Mouse (Mus musculus) intestine, embryonic 16.5 days (tissue): ENCODE measurements around the gene Ptprcap. TPM values are rescaled to one million over a fixed set of nuclear protein-coding genes. Genes with fewer than 3 reads are reported as not detected.

Experiments used
- ATAC-seq: fragments of 200-750 bp; cut with Nextera tagmentation; 2 replicates; pipeline ENCODE4 v1.8.0; 2017; ENCODE audit warnings: moderate TSS enrichment, moderate library complexity
- H3K27ac ChIP-seq: fragments of 300-500 bp; sonication (generic); 2 replicates; pipeline ENCODE4 v1.5.1; 2014; ENCODE audit warnings: mild to moderate bottlenecking, low read length
- H3K27me3 ChIP-seq: fragments of 300-500 bp; sonication (generic); replicated peaks from 2 replicates; pipeline ENCODE4 v1.6.1; 2014; ENCODE audit warnings: low read length, control low read depth, mixed read lengths; ENCODE audit not compliant: control insufficient read depth, insufficient read depth
- H3K36me3 ChIP-seq: fragments of 300-500 bp; sonication (generic); 2 replicates; pipeline ENCODE4 v1.6.1; 2014; ENCODE audit warnings: low read length, control low read depth; ENCODE audit not compliant: control insufficient read depth, insufficient read depth
- H3K4me1 ChIP-seq: fragments of 300-500 bp; sonication (generic); 2 replicates; pipeline ENCODE4 v1.6.1; 2014; ENCODE audit warnings: low read length, control low read depth, mixed read lengths; ENCODE audit not compliant: control insufficient read depth, insufficient read depth
- H3K4me2 ChIP-seq: fragments of 300-500 bp; sonication (generic); 2 replicates; pipeline ENCODE4 v1.6.1; 2014; ENCODE audit warnings: low read depth, low read length, control low read depth
- H3K4me3 ChIP-seq: fragments of 300-500 bp; sonication (generic); 2 replicates; pipeline ENCODE4 v1.5.1; 2014; ENCODE audit warnings: mild to moderate bottlenecking, low read length
- H3K9ac ChIP-seq: fragments of 300-500 bp; sonication (generic); 2 replicates; pipeline ENCODE4 v1.6.1; 2014; ENCODE audit warnings: low read depth, low read length
- H3K9me3 ChIP-seq: fragments of 300-500 bp; sonication (generic); 2 replicates; pipeline ENCODE4 v1.6.1; 2016; ENCODE audit warnings: low read length, control low read depth; ENCODE audit not compliant: control insufficient read depth
- WGBS: fragments of 180-500 bp; shearing (Covaris S2); extraction: QIAGEN DNeasy Blood & Tissue Kit; methylation state at CpG from one replicate; pipeline ENCODE4 v1.1.7; 2014; 5-methylcytosine and 5-hydroxymethylcytosine counted together
- polyA plus RNA-seq: library from polyadenylated mRNA; unstranded; fragments of >200 nt; fragmentation: Nextera tagmentation; extraction: Ambion mirVana; gene quantifications from 2 replicates; pipeline ENCODE4 v1.2.1, GENCODE M21; 2015

The Ptprcap gene
- polyA plus RNA-seq, 1 experiment from 2014 or later: 5.8 TPM

GRCm38 (mm10) chr19:4156771-4157170 is 3.4 kb downstream of the Ptprcap start:
- WGBS: 86% methylated on average over 12 of the region's 12 CpGs
- ATAC-seq: no peak
- Histone ChIP-seq H3K36me3 (peaks cover 25% of the 10 kb centered on the region), H3K9me3 (no peaks in the 10 kb centered on the region), H3K27ac (no peak overlapping the region), H3K4me1 (no peaks in the 10 kb centered on the region), H3K27me3 (no peaks in the 10 kb centered on the region), H3K4me2 (no peak overlapping the region), H3K4me3 (no peak overlapping the region), H3K9ac (no peak overlapping the region)

GRCm38 (mm10) chr19:4159049-4159448 is 5.6 kb downstream of the Ptprcap start:
- no peak for ATAC-seq
- Histone ChIP-seq H3K9ac (no peak overlapping the region), H3K4me3 (no peak overlapping the region), H3K27me3 (no peaks in the 10 kb centered on the region), H3K27ac (no peak overlapping the region), H3K4me1 (peaks cover 9% of the 10 kb centered on the region), H3K36me3 (peaks cover 19% of the 10 kb centered on the region), H3K4me2 (no peak overlapping the region), H3K9me3 (no peaks in the 10 kb centered on the region)
- WGBS: 97% methylated on average over 8 of the region's 8 CpGs

- 7% methylated on average over 42 of the region's 42 CpGs for WGBS
- peak; percentile 84 for ATAC-seq
- H3K4me3 ChIP-seq: peak within 1 kb of the TSS; percentile 76
- H3K36me3 ChIP-seq: peaks cover 7% of the 10 kb centered on the region; the same call in 1 of the 2 replicates
- no peaks in the 10 kb centered on the region for H3K9me3 ChIP-seq
- peak within 1 kb of the TSS; percentile 34 for H3K27ac ChIP-seq
- peak within 1 kb of the TSS; percentile 85 for H3K9ac ChIP-seq
- no peaks in the 10 kb centered on the region for H3K27me3 ChIP-seq
- H3K4me1 ChIP-seq: peaks cover 12% of the 10 kb centered on the region
- H3K4me2 ChIP-seq: peak within 1 kb of the TSS; percentile 95
These were observed 9.5 kb downstream of the Ptprcap start, which contains the start of gene Rps6kb2 for GRCm38 (mm10) chr19:4162646-4163542. Rps6kb2 (minus strand) TSS chr19:4163354.

- H3K9ac ChIP-seq: peak overlapping the region; percentile 85
These were observed 10.1 kb downstream of the Ptprcap start for GRCm38 (mm10) chr19:4163543-4163887.

GRCm38 (mm10) chr19:4164100-4164499 is 10.7 kb downstream of the Ptprcap start:
- Histone ChIP-seq H3K4me3 (no peak overlapping the region), H3K9me3 (no peaks in the 10 kb centered on the region), H3K27ac (no peak overlapping the region), H3K36me3 (peaks cover 6% of the 10 kb centered on the region; the same call in 1 of the 2 replicates), H3K27me3 (no peaks in the 10 kb centered on the region), H3K9ac (0 out of 2 replicates have a peak overlapping the region, but pooled peaks have one; percentile 8), H3K4me1 (peaks cover 12% of the 10 kb centered on the region), H3K4me2 (no peak overlapping the region)
- 71% methylated on average over 3 of the region's 3 CpGs for WGBS
- ATAC-seq: no peak

More at GRCm38 (mm10) chr19:4163543-4163887, 10.1 kb downstream of the Ptprcap start:
- H3K4me3 ChIP-seq: peak overlapping the region; percentile 76
- peak; percentile 35; the same call in 1 of the 2 replicates for ATAC-seq
- H3K4me2 ChIP-seq: peak overlapping the region; percentile 49
- peaks cover 7% of the 10 kb centered on the region; the same call in 1 of the 2 replicates for H3K36me3 ChIP-seq
- peaks cover 12% of the 10 kb centered on the region for H3K4me1 ChIP-seq
- H3K27me3 ChIP-seq: no peaks in the 10 kb centered on the region
- WGBS: 31% methylated on average over 4 of the region's 4 CpGs
- peak overlapping the region; percentile 34 for H3K27ac ChIP-seq
- H3K9me3 ChIP-seq: no peaks in the 10 kb centered on the region

- no peak overlapping the region for H3K27ac ChIP-seq
These were observed 11.3 kb downstream of the Ptprcap start for GRCm38 (mm10) chr19:4164721-4165120.

GRCm38 (mm10) chr19:4166678-4167476 is 13.5 kb downstream of the Ptprcap start:
- no peak overlapping the region for H3K9ac ChIP-seq
- no peak for ATAC-seq
- H3K4me2 ChIP-seq: no peak overlapping the region
- H3K4me3 ChIP-seq: no peak overlapping the region
- H3K36me3 ChIP-seq: no peaks in the 10 kb centered on the region
- no peak overlapping the region for H3K27ac ChIP-seq
- no peaks in the 10 kb centered on the region for H3K27me3 ChIP-seq
- WGBS: 78% methylated on average over 9 of the region's 9 CpGs
- H3K9me3 ChIP-seq: no peaks in the 10 kb centered on the region
- H3K4me1 ChIP-seq: peaks cover 21% of the 10 kb centered on the region

More at GRCm38 (mm10) chr19:4164721-4165120, 11.3 kb downstream of the Ptprcap start:
- Histone ChIP-seq H3K27me3 (no peaks in the 10 kb centered on the region), H3K4me2 (no peak overlapping the region), H3K9me3 (no peaks in the 10 kb centered on the region), H3K9ac (no peak overlapping the region), H3K4me1 (peaks cover 12% of the 10 kb centered on the region), H3K36me3 (no peaks in the 10 kb centered on the region; the same call in 1 of the 2 replicates), H3K4me3 (no peak overlapping the region)
- 72% methylated on average over 2 of the region's 2 CpGs for WGBS
- ATAC-seq: no peak

- Histone ChIP-seq H3K9ac (peak overlapping the region; percentile 82), H3K27me3 (no peaks in the 10 kb centered on the region), H3K4me1 (peaks cover 9% of the 10 kb centered on the region), H3K27ac (peak overlapping the region; percentile 83), H3K4me3 (peak overlapping the region; percentile 54), H3K36me3 (no peaks in the 10 kb centered on the region), H3K9me3 (no peaks in the 10 kb centered on the region), H3K4me2 (peak overlapping the region; percentile 65)
- ATAC-seq: peak; percentile 97
- WGBS: under 1% methylated on average over 43 of the region's 43 CpGs
These were observed 16.0 kb downstream of the Ptprcap start for GRCm38 (mm10) chr19:4169378-4169784.

GRCm38 (mm10) chr19:4169810-4170209 is 16.4 kb downstream of the Ptprcap start:
- Histone ChIP-seq H3K27ac (peak overlapping the region; percentile 83), H3K9ac (peak overlapping the region; percentile 82), H3K4me1 (peaks cover 9% of the 10 kb centered on the region), H3K9me3 (no peaks in the 10 kb centered on the region), H3K4me3 (peak overlapping the region; percentile 54), H3K36me3 (no peaks in the 10 kb centered on the region), H3K4me2 (peak overlapping the region; percentile 65), H3K27me3 (no peaks in the 10 kb centered on the region)
- 2% methylated on average over 27 of the region's 27 CpGs for WGBS
- peak; percentile 68 for ATAC-seq
